Mouse (Mus musculus) testis, postnatal 10 days (tissue): ENCODE measurements around the gene Clrn1.
"Not testable (repeated sequence)": the region's sequence is repeated elsewhere in the genome, so short reads cannot be mapped to it uniquely, and the experiment has no call there.

Source experiments
- DNase-seq: peaks from one replicate; pipeline ENCODE4 v3.0.0; 2021; ENCODE audit warnings: low spot score

The Clrn1 gene

GRCm38 (mm10) chr3:58884801-58885573, at the start of gene Clrn1:
Gene Clrn1, minus strand, starts transcription at chr3:58885340.
- no peak for DNase-seq

- DNase-seq, result no peak
These were observed 38.9 kb upstream of the Clrn1 start for GRCm38 (mm10) chr3:58924027-58924426.

DNA sequence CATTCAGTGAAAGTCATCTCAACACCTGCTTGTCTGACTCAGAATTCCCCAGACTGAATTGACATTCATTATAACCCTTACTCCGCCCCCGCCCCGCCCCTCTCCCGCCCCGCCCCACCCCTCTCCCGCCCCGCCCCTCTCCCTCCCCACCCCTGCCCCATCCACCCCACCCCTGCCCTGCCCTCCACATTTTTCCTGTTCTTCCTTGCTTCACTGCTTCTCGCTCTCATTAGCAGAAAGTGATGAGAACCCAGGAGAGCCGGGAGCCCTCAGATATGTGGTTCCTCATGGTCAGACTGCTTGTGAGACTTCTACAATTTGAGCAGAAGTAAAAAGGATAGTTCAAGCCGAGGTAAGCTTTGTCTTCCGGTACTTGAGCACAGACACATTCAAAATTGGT, 38.0 kb upstream of the Clrn1 start:
- no peak for DNase-seq

- no peak for DNase-seq
These were observed 37.5 kb upstream of the Clrn1 start for GRCm38 (mm10) chr3:58922636-58923035.

- DNase-seq, result no peak
These were observed 36.2 kb upstream of the Clrn1 start for GRCm38 (mm10) chr3:58921316-58921715.

- DNase-seq, result no peak
These were observed 19.5 kb upstream of the Clrn1 start for GRCm38 (mm10) chr3:58904656-58905055.

- no peak for DNase-seq
These were observed 17.1 kb upstream of the Clrn1 start for GRCm38 (mm10) chr3:58902051-58902758.

- no peak for DNase-seq
These were observed 10.0 kb upstream of the Clrn1 start for GRCm38 (mm10) chr3:58895131-58895530.

GRCm38 (mm10) chr3:58894529-58894928, 9.4 kb upstream of the Clrn1 start:
- no peak for DNase-seq

- DNase-seq, result no peak
These were observed 4.5 kb upstream of the Clrn1 start for GRCm38 (mm10) chr3:58889670-58890069.

DNA sequence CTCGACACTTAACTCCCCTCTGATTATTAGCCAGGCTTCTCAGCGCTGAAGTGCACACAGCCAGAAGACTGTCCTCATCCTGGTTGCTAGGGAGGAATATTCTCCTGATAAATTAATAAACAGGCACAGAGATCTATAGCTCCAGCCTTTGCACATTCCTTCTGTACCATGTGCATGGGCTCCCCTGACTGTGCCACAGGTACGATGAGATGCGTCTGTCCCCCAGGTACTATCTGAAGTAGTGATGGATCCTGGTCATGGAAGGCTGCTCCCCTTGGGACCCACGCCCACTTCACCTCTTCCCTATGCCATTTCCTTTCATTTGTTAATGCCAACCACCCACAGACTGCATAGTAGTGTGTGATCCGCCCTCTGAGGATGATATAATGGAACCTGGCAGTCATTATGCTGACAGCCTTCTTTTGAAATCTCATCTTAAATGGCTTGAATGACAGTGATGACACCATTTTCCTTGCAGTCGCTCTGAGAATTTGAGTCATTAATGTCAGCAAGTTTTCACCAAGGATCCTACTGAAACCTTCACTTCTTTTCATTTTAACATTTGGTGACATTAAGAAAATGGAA, 3.1 kb upstream of the Clrn1 start:
- DNase-seq, result no peak

DNA sequence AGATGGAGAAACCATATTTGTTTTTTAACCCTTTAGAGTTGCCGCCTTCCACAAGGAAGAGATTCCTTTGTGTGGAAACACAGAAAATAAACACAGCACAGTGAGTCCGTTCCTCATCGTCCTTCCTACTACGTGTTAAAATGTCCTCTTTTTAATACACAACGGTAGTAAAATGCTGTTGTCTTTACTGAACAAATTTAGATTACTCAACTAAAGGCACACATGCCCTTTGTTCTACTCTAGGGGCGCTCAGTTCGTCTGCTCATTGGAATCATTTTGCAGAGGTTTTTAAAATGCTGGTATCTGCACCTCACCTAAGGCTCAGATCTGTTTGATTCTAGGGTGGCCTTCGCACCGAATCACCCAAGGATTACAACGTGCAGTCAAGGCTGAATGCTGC, 2.6 kb upstream of the Clrn1 start:
- DNase-seq, result no peak

DNA sequence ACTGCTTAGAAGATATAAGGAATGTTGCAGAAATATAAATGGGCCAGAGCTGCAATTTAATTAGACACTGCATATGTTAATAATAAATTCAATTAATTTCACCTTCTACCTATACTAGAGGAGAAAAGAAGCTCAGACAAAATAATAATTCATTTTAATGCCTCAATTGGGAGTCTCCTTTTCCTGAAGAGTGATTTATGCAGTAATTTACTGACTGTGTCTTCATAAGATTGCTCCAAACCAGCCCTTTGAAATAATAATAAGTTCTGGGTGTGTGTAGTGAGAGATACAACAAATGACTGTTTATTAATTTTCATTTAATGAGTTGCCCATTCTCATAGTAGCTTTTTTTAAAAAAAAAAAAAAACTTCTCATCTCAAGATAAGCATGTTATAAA, 1.6 kb downstream of the Clrn1 start:
- DNase-seq, result no peak

GRCm38 (mm10) chr3:58882878-58883510, 2.1 kb downstream of the Clrn1 start:
- no peak for DNase-seq

DNA sequence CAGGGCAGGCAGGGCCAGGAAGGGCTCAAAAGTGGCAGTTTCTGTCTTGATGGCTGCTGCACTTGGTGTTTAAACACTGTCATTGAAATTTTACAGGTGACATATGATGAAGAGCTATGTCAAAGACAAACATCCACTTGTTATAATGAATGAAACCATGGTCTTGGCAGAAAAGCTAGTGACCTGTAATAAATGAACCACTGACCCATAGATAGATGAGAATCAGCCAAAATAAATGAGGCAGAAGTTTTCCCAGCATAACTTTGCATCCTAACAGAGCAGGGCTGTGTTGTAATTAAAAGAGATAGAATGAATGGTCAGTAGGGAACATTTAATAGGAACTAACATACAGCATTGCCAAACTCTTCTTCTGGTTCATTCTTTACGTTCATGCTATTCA, 4.1 kb downstream of the Clrn1 start:
- no peak for DNase-seq

DNA sequence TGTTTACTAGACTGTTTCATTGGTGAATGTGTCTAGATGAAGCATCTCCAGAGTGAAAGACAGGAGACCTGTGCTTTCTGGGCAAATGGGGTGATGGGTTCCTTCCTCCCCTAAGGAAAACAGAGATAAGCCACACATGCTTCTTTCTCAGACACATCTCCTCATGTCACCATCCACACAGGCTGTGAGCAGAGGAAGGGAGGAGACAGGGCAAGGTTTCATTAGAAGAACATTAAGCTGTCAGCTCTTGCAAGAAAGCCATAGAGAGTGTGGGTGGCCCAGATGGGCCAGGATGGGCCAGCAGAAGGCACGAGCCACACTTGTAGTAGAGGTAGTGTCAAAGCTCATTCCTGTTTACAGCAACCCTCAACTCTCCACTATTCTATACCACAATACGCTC, 5.0 kb downstream of the Clrn1 start:
- DNase-seq, result no peak

- not testable (repeated sequence) for DNase-seq
These were observed 13.3 kb downstream of the Clrn1 start for GRCm38 (mm10) chr3:58871882-58872281.

DNA sequence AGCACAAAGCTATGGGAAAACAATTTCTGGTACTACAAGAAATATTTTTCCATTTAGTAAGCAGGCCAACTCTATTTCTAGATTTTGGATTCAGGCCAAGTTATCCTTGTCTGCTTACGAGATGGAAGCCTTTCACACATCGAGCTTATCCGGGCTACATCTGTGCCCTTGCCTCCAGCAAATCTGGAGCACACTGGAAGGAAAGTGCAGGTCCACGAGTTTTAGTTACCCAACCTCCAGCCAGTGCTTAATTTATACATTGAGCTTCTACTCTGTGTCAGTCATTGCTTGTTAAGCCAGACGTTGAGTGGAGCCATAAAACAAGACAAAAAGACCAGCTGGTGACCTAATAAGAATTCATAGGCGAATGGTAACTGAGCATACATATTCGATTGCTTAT, 19.4 kb downstream of the Clrn1 start:
- no peak for DNase-seq

- DNase-seq, result no peak
These were observed 22.2 kb downstream of the Clrn1 start for GRCm38 (mm10) chr3:58862976-58863375.

GRCm38 (mm10) chr3:58843415-58843814, 41.7 kb downstream of the Clrn1 start:
- no peak for DNase-seq

- DNase-seq, result no peak
These were observed 51.5 kb downstream of the Clrn1 start for GRCm38 (mm10) chr3:58833442-58834160.

DNA sequence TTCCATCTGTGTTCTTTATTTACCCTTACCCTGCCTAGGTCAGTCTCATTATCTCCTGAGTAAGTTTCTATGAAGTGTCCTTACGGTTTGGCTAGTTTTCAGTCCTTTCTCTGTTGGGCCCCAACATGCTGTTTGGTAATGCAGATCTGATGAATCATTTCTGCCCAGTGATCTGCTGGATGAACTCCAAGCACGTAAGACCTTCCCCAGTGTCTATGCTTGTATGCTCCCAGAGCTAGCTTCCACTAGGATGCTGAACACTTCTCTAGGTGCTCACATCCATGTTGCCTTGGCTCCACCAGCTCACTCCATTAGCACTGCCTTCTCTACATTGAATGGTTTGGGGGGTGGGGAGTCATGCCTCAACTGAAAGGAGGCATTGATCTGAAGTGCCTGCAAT, 52.3 kb downstream of the Clrn1 start:
- DNase-seq, result no peak
